Comparison of ENCODE assay signal across 8 mouse cellular contexts in genomic region chr19:42144541-42145167, GRCm38 (mm10). TPM values are rescaled to one million over a fixed set of nuclear protein-coding genes. Genes with fewer than 3 reads are reported as not detected.
DNase-seq lines count a peak whose midpoint lies in the region; ATAC-seq and TF ChIP-seq lines count a peak whose summit lies in the region.

No protein-coding gene starts in this region.

- H3K36me3 ChIP-seq in ES-E14 (ENCODE audit: control insufficient read depth, insufficient read depth, low read length, poor library complexity, severe bottlenecking) = no peaks in the 10 kb centered on the region
- no peaks in the 10 kb centered on the region for H3K36me3 ChIP-seq in lung, embryonic 15.5 days

- no peak overlapping the region for H3K9ac ChIP-seq in ES-E14 (ENCODE audit: insufficient read depth, low read depth, low read length, poor library complexity, severe bottlenecking)
- H3K9ac ChIP-seq in lung, embryonic 15.5 days = no peak overlapping the region; the same call in 1 of the 2 replicates

- WGBS in cerebellum, adult 2 months = 28% methylated on average over 8 of the region's 8 CpGs
- WGBS in lung, embryonic 15.5 days = 19% methylated on average over 8 of the region's 8 CpGs

- H3K4me2 ChIP-seq in lung, embryonic 15.5 days = 0 out of 2 replicates have a peak overlapping the region, but pooled peaks have one; percentile 5

- no peaks in the 10 kb centered on the region for H3K9me3 ChIP-seq in ES-E14 (ENCODE audit: control insufficient read depth, insufficient read depth, low read depth, low read length)
- no peaks in the 10 kb centered on the region for H3K9me3 ChIP-seq in lung, embryonic 15.5 days

- no peak overlapping the region for H3K4me3 ChIP-seq in ES-E14 (ENCODE audit: insufficient read depth in 1 of 2, low read depth in 1 of 2, low read length in 2 of 2, poor library complexity in 1 of 2, severe bottlenecking in 1 of 2)
- no peak overlapping the region for H3K4me3 ChIP-seq in cerebellum, adult 2 months (replicated peaks; ENCODE audit: insufficient read depth, low read depth, low read length)
- H3K4me3 ChIP-seq in lung, embryonic 15.5 days = no peak overlapping the region

- DNase-seq in A20 (ENCODE audit: low read depth, low spot score) = peak; percentile 78
- peak; percentile 89 for DNase-seq in ES-E14 (ENCODE audit: low read depth, low spot score)
- peak; percentile 68 to 78 for DNase-seq in cerebellum, adult 2 months
- peak; percentile 74 to 82 for DNase-seq in gastrocnemius, adult 8-10 months (ENCODE audit: low spot score in 2 of 2)
- peak; percentile 90 to 96 for DNase-seq in kidney, postnatal 36 days
- DNase-seq in skeletal muscle tissue, adult 2 months (ENCODE audit: low read depth, low spot score) = peak; percentile 84

- ATAC-seq in lung, embryonic 15.5 days (ENCODE audit: borderline replicate concordance, extremely low read depth, low FRiP score, low TSS enrichment) = no peak
- ATAC-seq in erythroid progenitor cell, adult 5-6 weeks (replicated peaks; ENCODE audit: low FRiP score, poor library complexity, severe bottlenecking) = no peak

- peak; percentile 71 for TF ChIP-seq CTCF in cerebellum, adult 2 months (IDR thresholded peaks at IDR 0.05; ENCODE audit: borderline replicate concordance, insufficient read depth, low read depth, low read length)

- H3K27ac ChIP-seq in ES-E14 (ENCODE audit: insufficient read depth, low read depth, low read length, poor library complexity, severe bottlenecking) = no peak overlapping the region
- no peak overlapping the region for H3K27ac ChIP-seq in cerebellum, adult 2 months (ENCODE audit: insufficient read depth, low read length)
- H3K27ac ChIP-seq in lung, embryonic 15.5 days = peak overlapping the region; percentile 75

- TF ChIP-seq POLR2A in cerebellum, adult 2 months (IDR thresholded peaks at IDR 0.05; ENCODE audit: borderline replicate concordance, insufficient read depth, low read length) = no peak

- H3K27me3 ChIP-seq in cerebellum, adult 2 months (ENCODE audit: control insufficient read depth, insufficient read depth, low read length) = no peaks in the 10 kb centered on the region
- no peaks in the 10 kb centered on the region for H3K27me3 ChIP-seq in lung, embryonic 15.5 days

- peaks cover 8 to 16% of the 10 kb centered on the region in 2 experiments for H3K4me1 ChIP-seq in ES-E14 (ENCODE audit: control insufficient read depth in 2 of 2, insufficient read depth in 2 of 2, low read length in 2 of 2, poor library complexity in 1 of 2)
- no peaks in the 10 kb centered on the region for H3K4me1 ChIP-seq in cerebellum, adult 2 months (ENCODE audit: control insufficient read depth, insufficient read depth, low read length)
- peaks cover 45% of the 10 kb centered on the region for H3K4me1 ChIP-seq in lung, embryonic 15.5 days

- in situ Hi-C loops in ES-E14 (cut with MboI; ENCODE audit: low sequenced_read_pairs in 2 of 2, unreplicated experiment in 2 of 2) = no loop called here

TF ChIP-seq in ES-E14, 5 proteins besides CTCF, POLR2A, EP300 and RAD21:
- no peak; the same call in 1 of the 2 replicates for TF ChIP-seq HCFC1 (IDR thresholded peaks at IDR 0.05; ENCODE audit: borderline replicate concordance, insufficient read depth, low read length)
- TF ChIP-seq ZNF384 (IDR thresholded peaks at IDR 0.05; ENCODE audit: low read depth, low read length) = peak; percentile 99
- TF ChIP-seq CHD2 (IDR thresholded peaks at IDR 0.05; ENCODE audit: low read depth, low read length) = no peak
- peak; percentile 46; the same call in 1 of the 2 replicates for TF ChIP-seq MAFK (IDR thresholded peaks at IDR 0.05; ENCODE audit: insufficient read depth, low read depth, low read length)

RNA-seq across cellular contexts. Expression of gene Marveld1, which starts 2.5 kb away (rescaled TPM):
- 39.8 and 56.3 TPM in 2 replicates for total RNA-seq in ES-E14 (2012; rRNA removed)
- polyA plus RNA-seq in cerebellum, adult 2 months (2012; rRNA removed) = 11.7 and 12.8 TPM in 2 replicates
- 1 to 10 TPM; 4.1 to 5.8 (median 4.5) TPM for total RNA-seq in gastrocnemius, adult 8-10 months (2022)
- 17.1 and 21.0 TPM in 2 replicates for polyA plus RNA-seq in lung, embryonic 15.5 days (2015; fragmentation: Nextera tagmentation; extraction: Ambion mirVana)
- total RNA-seq in erythroid progenitor cell, adult 5-6 weeks (2015; ENCODE audit: low replicate concordance) = 0.84 and 2.2 TPM in 2 replicates
- total RNA-seq in erythroid progenitor cell, adult 5-6 weeks (2017; ENCODE audit: low replicate concordance) = 1.9 and 3.9 TPM in 2 replicates

RNA-seq across cellular contexts. Expression of gene Avpi1, which starts 15.8 kb away (rescaled TPM):
- 98.8 and 99.2 TPM in 2 replicates for total RNA-seq in ES-E14 (2012; rRNA removed)
- polyA plus RNA-seq in cerebellum, adult 2 months (2012; rRNA removed) = 26.9 and 28.8 TPM in 2 replicates
- 10 to 100 TPM in 1 of 4 experiments, 1 to 10 TPM in 3; 8.6 to 12.1 (median 9.2) TPM for total RNA-seq in gastrocnemius, adult 8-10 months (2022)
- polyA plus RNA-seq in lung, embryonic 15.5 days (2015; fragmentation: Nextera tagmentation; extraction: Ambion mirVana) = 64.3 and 64.4 TPM in 2 replicates
- 6.5 TPM in 1 of 2 replicates, not detected in the other for total RNA-seq in erythroid progenitor cell, adult 5-6 weeks (2015; ENCODE audit: low replicate concordance)
- 4.4 TPM in 1 of 2 replicates, not detected in the other for total RNA-seq in erythroid progenitor cell, adult 5-6 weeks (2017; ENCODE audit: low replicate concordance)

RNA-seq across cellular contexts. Expression of gene Zfyve27, which starts 19.1 kb away (rescaled TPM):
- 45.9 and 78.1 TPM in 2 replicates for total RNA-seq in ES-E14 (2012; rRNA removed)
- polyA plus RNA-seq in cerebellum, adult 2 months (2012; rRNA removed) = 104 and 107 TPM in 2 replicates
- total RNA-seq in gastrocnemius, adult 8-10 months (2022) = 10 to 100 TPM; 10.4 to 13.2 (median 11.8) TPM
- polyA plus RNA-seq in lung, embryonic 15.5 days (2015; fragmentation: Nextera tagmentation; extraction: Ambion mirVana) = 23.3 and 28.2 TPM in 2 replicates
- 7.1 and 9.4 TPM in 2 replicates for total RNA-seq in erythroid progenitor cell, adult 5-6 weeks (2015; ENCODE audit: low replicate concordance)
- 6.1 and 16.9 TPM in 2 replicates for total RNA-seq in erythroid progenitor cell, adult 5-6 weeks (2017; ENCODE audit: low replicate concordance)

RNA-seq across cellular contexts. Expression of gene Pi4k2a, which starts 54.4 kb away (rescaled TPM):
- 23.2 and 23.4 TPM in 2 replicates for total RNA-seq in ES-E14 (2012; rRNA removed)
- polyA plus RNA-seq in cerebellum, adult 2 months (2012; rRNA removed) = 78.6 and 81.0 TPM in 2 replicates
- total RNA-seq in gastrocnemius, adult 8-10 months (2022) = 10 to 100 TPM; 13.5 to 16.1 (median 14.7) TPM
- 21.7 and 26.1 TPM in 2 replicates for polyA plus RNA-seq in lung, embryonic 15.5 days (2015; fragmentation: Nextera tagmentation; extraction: Ambion mirVana)
- 2.5 and 3.4 TPM in 2 replicates for total RNA-seq in erythroid progenitor cell, adult 5-6 weeks (2015; ENCODE audit: low replicate concordance)
- 2.1 and 3.3 TPM in 2 replicates for total RNA-seq in erythroid progenitor cell, adult 5-6 weeks (2017; ENCODE audit: low replicate concordance)

RNA-seq across cellular contexts. Expression of gene Sfrp5, which starts 57.4 kb away (rescaled TPM):
- 6.0 and 7.2 TPM in 2 replicates for total RNA-seq in ES-E14 (2012; rRNA removed)
- 12.7 and 15.3 TPM in 2 replicates for polyA plus RNA-seq in cerebellum, adult 2 months (2012; rRNA removed)
- 1 to 10 TPM; 1.8 to 7.4 (median 4.8) TPM for total RNA-seq in gastrocnemius, adult 8-10 months (2022)
- 0.95 and 1.1 TPM in 2 replicates for polyA plus RNA-seq in lung, embryonic 15.5 days (2015; fragmentation: Nextera tagmentation; extraction: Ambion mirVana)
- total RNA-seq in erythroid progenitor cell, adult 5-6 weeks (2015; ENCODE audit: low replicate concordance) = not detected in 2 replicates
- total RNA-seq in erythroid progenitor cell, adult 5-6 weeks (2017; ENCODE audit: low replicate concordance) = not detected in 2 replicates
